Mouse (Mus musculus) embryonic facial prominence, embryonic 11.5 days (tissue): ENCODE measurements around the gene Adam15. TPM values are rescaled to one million over a fixed set of nuclear protein-coding genes. Genes with fewer than 3 reads are reported as not detected.

Experiments
- ATAC-seq: fragments of 200-750 bp; cut with Nextera tagmentation; replicated peaks from 2 replicates; pipeline ENCODE4 v1.8.0; 2017; ENCODE audit warnings: low read depth; ENCODE audit not compliant: insufficient number of reproducible peaks, low FRiP score, low TSS enrichment
- DNase-seq: peaks from one replicate; pipeline ENCODE4 v3.0.0-alpha.2; 2015; ENCODE audit warnings: low spot score
- H3K27ac ChIP-seq: fragments of 300-500 bp; sonication (generic); replicated peaks from 2 replicates; pipeline ENCODE4 v1.5.1; 2014; ENCODE audit warnings: mild to moderate bottlenecking, low read depth, low read length, control low read depth
- H3K27me3 ChIP-seq: fragments of 300-500 bp; sonication (generic); 2 replicates; pipeline ENCODE4 v1.6.1; 2014; ENCODE audit warnings: mild to moderate bottlenecking, low read length, moderate library complexity, mixed read lengths; ENCODE audit not compliant: control insufficient read depth, insufficient read depth
- H3K36me3 ChIP-seq: fragments of 300-500 bp; sonication (generic); replicated peaks from 2 replicates; pipeline ENCODE4 v1.6.1; 2014; ENCODE audit warnings: low read depth, mild to moderate bottlenecking, low read length, moderate library complexity, mixed read lengths; ENCODE audit not compliant: control insufficient read depth, insufficient read depth
- H3K4me1 ChIP-seq: fragments of 300-500 bp; sonication (generic); 2 replicates; pipeline ENCODE4 v1.6.1; 2014; ENCODE audit warnings: low read length, mixed read lengths; ENCODE audit not compliant: control insufficient read depth, insufficient read depth
- H3K4me2 ChIP-seq: fragments of 300-500 bp; sonication (generic); 2 replicates; pipeline ENCODE4 v1.6.1; 2014; ENCODE audit warnings: low read depth, mild to moderate bottlenecking, control low read depth, low read length, moderate library complexity
- H3K4me3 ChIP-seq: fragments of 300-500 bp; sonication (generic); 2 replicates; pipeline ENCODE4 v1.5.1; 2014; ENCODE audit warnings: low read depth, low read length, control low read depth
- H3K9ac ChIP-seq: fragments of 300-500 bp; sonication (generic); replicated peaks from 2 replicates; pipeline ENCODE4 v1.6.1; 2014; ENCODE audit warnings: mild to moderate bottlenecking, control low read depth, low read length
- H3K9me3 ChIP-seq: fragments of 300-500 bp; sonication (generic); replicated peaks from 2 replicates; pipeline ENCODE4 v1.6.1; 2016; ENCODE audit warnings: mild to moderate bottlenecking, low read length, inconsistent platforms, mixed read lengths; ENCODE audit not compliant: control insufficient read depth
- WGBS: fragments of 180-500 bp; shearing (Covaris S2); extraction: QIAGEN DNeasy Blood & Tissue Kit; methylation state at CpG from one replicate; pipeline ENCODE4 v1.1.7; 2014; 5-methylcytosine and 5-hydroxymethylcytosine counted together
- polyA plus RNA-seq: library from polyadenylated mRNA; unstranded; fragments of >200 nt; fragmentation: Nextera tagmentation; extraction: Ambion mirVana; gene quantifications from 2 replicates; pipeline ENCODE4 v1.2.1, GENCODE M21; 2014

Adam15 gene
- polyA plus RNA-seq, 1 experiment from 2014 or later, result 17.8 TPM

GRCm38 (mm10) chr3:89340465-89340864 lies 9.3 kb downstream of the Adam15 start:
- no peak overlapping the region for H3K27ac ChIP-seq
- peak; percentile 92 for DNase-seq
- no peaks in the 10 kb centered on the region for H3K9me3 ChIP-seq
- 2% methylated on average over 11 of the region's 11 CpGs for WGBS
- peak overlapping the region; percentile 48 for H3K9ac ChIP-seq
- no peaks in the 10 kb centered on the region for H3K27me3 ChIP-seq
- no peaks in the 10 kb centered on the region; the same call in 1 of the 2 replicates for H3K36me3 ChIP-seq
- H3K4me1 ChIP-seq, result peaks cover 8% of the 10 kb centered on the region
- H3K4me2 ChIP-seq, result peak overlapping the region; percentile 57
- peak overlapping the region; percentile 19; the same call in 1 of the 2 replicates for H3K4me3 ChIP-seq
- 0 out of 2 replicates have a peak, but pooled peaks have one; percentile 7 for ATAC-seq

DNA sequence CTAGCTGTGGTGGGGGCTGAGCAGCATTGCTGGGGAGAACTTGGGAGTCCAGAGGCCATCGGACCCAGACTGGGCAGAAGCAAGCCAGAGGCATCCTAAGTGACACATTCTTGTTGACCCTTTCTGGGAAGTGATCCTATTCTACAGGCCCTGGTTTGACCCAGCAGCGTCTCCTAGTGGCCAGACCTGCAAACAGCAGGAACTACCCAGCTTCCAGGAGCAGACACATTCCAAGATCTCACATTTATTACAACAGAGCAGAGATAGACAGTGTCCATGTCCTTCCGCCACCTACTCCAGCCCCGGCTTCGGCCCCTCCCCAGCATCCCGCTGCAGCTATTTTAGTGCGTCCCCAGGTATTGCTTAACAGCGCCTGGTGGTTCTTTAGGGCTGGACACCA lies 10.4 kb downstream of the Adam15 start:
- H3K9me3 ChIP-seq, result no peaks in the 10 kb centered on the region
- peaks cover 8% of the 10 kb centered on the region for H3K4me1 ChIP-seq
- no peak overlapping the region for H3K27ac ChIP-seq
- H3K36me3 ChIP-seq, result peaks cover 2% of the 10 kb centered on the region
- no peak overlapping the region for H3K4me3 ChIP-seq
- DNase-seq (peak; percentile 83), ATAC-seq (no peak)
- H3K27me3 ChIP-seq, result no peaks in the 10 kb centered on the region
- WGBS, result 28% methylated on average over 8 of the region's 8 CpGs
- H3K4me2 ChIP-seq, result peak overlapping the region; percentile 17
- no peak overlapping the region for H3K9ac ChIP-seq

DNA sequence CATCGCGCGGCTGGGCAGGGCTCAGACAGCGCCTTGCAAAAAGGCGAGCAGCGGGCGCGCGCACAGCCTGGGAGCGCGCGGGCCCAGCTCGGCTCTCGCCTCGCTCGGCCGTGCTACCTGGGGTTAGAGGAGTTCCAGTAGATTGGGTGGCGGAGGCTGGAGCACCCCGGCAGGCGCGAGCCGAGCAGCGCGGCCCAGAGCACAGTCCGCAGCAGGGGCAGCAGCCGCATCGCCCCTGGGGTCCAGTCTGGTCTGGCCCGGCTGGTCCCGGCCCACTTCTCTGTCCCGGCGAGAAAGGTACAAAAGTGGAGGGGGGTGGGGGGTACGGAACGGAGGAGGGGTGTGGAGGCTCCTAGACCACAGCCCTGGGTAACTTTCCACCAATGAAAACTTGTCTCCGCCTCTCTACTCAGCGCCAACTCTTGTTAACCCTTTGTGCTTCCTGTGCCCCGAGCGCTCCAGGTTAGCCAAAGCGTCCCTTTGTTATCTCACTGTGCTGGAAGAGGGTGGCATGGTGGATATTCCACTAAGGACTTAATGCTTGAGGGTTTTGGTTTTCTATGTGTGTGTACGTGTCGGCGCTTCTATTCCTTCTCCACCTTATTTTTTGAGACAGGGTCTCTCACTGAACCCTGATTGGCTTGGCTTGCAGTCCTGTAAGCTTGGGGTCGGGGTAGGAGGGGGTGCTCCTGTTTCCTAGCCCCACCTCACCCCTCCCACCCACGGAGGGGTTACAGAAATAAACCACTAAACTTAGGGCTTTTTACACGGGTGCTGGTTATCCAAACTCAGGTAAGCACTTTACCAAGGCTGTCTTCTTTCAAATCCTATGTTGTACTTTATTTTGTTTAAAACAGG lies 11.8 kb downstream of the Adam15 start, which contains the start of gene Efna4:
Gene Efna4, minus strand, starts transcription at position 308 of the 858 bp plus-strand sequence.
- H3K4me1 ChIP-seq, result peaks cover 8% of the 10 kb centered on the region
- peak within 1 kb of the TSS; percentile 68 for H3K4me2 ChIP-seq
- WGBS, result under 1% methylated on average over 44 of the region's 44 CpGs
- no peaks in the 10 kb centered on the region for H3K9me3 ChIP-seq
- ATAC-seq (peak; percentile 88), DNase-seq (peak; percentile 89)
- H3K4me3 ChIP-seq, result peak within 1 kb of the TSS; percentile 92
- H3K36me3 ChIP-seq, result peaks cover 11% of the 10 kb centered on the region
- peak within 1 kb of the TSS; percentile 97 for H3K9ac ChIP-seq
- peak within 1 kb of the TSS; percentile 92 for H3K27ac ChIP-seq
- H3K27me3 ChIP-seq, result no peaks in the 10 kb centered on the region

DNA sequence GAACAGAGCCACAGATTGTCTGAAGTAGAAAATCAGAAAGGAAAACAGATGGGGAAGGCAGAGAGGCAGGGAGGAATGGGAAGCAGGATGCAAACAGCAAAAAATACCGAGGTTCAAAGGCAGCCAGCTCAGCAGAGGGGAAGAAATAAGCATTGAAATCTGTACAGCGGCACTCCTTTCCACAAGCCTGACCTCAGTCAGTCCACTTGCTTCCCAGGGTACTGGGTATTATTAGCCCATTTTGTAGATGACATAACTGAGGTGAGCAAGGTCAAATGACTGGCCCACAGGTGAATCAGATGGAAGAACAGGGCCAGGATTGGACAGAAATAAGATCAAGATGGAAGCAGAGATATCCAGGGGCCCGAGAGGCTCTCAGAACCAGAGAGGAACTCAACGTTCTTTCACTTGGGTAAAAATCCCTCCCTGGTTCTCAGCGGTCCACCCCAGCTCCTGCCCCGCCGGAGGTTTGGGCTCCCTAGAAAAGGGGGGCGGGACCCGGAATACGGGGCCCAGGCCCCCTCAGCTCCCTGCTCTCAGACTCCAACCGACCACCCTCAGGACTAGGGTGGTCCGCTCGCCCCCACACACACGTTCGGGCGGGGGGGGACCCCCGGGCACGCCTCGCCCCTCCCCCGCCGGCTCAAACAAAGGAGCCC lies 12.6 kb downstream of the Adam15 start:
- H3K9me3 ChIP-seq, result no peaks in the 10 kb centered on the region
- no peaks in the 10 kb centered on the region for H3K27me3 ChIP-seq
- H3K4me2 ChIP-seq, result peak overlapping the region; percentile 68
- H3K4me1 ChIP-seq, result peaks cover 8% of the 10 kb centered on the region
- WGBS, result 0% methylated on average over 21 of the region's 21 CpGs
- DNase-seq, result peak; percentile 63
- H3K9ac ChIP-seq, result peak overlapping the region; percentile 97
- H3K4me3 ChIP-seq, result peak overlapping the region; percentile 92
- H3K27ac ChIP-seq, result peak overlapping the region; percentile 92
- H3K36me3 ChIP-seq, result peaks cover 11% of the 10 kb centered on the region
- ATAC-seq, result no peak

- Histone ChIP-seq H3K4me2 (peak overlapping the region; percentile 68), H3K36me3 (peaks cover 11% of the 10 kb centered on the region), H3K27ac (0 out of 2 replicates have a peak overlapping the region, but pooled peaks have one; percentile 92), H3K9me3 (no peaks in the 10 kb centered on the region), H3K4me1 (peaks cover 8% of the 10 kb centered on the region), H3K4me3 (peak overlapping the region; percentile 92), H3K27me3 (no peaks in the 10 kb centered on the region), H3K9ac (peak overlapping the region; percentile 97)
- WGBS, result 9% methylated on average over 6 of the region's 6 CpGs
- ATAC-seq (no peak), DNase-seq (no peak)
Observed at GRCm38 (mm10) chr3:89336529-89336928, 13.3 kb downstream of the Adam15 start.

- no peak overlapping the region for H3K27ac ChIP-seq
- no peak overlapping the region for H3K4me3 ChIP-seq
- H3K9ac ChIP-seq, result no peak overlapping the region
- no peak overlapping the region for H3K4me2 ChIP-seq
- no peaks in the 10 kb centered on the region for H3K27me3 ChIP-seq
- no peaks in the 10 kb centered on the region for H3K9me3 ChIP-seq
- WGBS, result 82% methylated on average over 11 of the region's 11 CpGs
- no peak for ATAC-seq
- DNase-seq, result no peak
- H3K4me1 ChIP-seq, result peaks cover 3% of the 10 kb centered on the region
- peaks cover 11% of the 10 kb centered on the region for H3K36me3 ChIP-seq
Observed at GRCm38 (mm10) chr3:89333053-89333452, 16.7 kb downstream of the Adam15 start.

DNA sequence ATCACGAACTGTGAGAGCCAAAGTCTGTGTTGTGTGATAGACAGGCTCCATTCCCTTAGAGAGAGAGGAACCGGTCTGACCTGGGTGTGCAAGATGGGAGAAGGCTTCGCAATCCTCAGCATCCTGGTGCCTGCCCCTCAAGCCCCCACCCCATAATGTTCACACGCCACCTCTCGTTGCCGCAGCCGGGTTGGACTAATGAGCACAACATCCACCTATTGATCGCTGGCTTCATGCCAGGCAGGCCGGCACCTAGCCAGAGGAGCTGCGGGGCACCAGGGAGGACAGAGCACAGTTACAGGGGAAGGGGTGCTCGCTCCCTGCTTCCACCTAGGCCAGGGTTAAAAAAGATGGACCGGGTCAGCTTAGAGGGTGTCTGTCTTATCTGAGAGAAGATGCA lies 17.3 kb downstream of the Adam15 start:
- DNase-seq (no peak), ATAC-seq (no peak)
- Histone ChIP-seq H3K4me2 (no peak overlapping the region), H3K9me3 (no peaks in the 10 kb centered on the region), H3K9ac (no peak overlapping the region), H3K27me3 (no peaks in the 10 kb centered on the region), H3K4me3 (no peak overlapping the region), H3K27ac (no peak overlapping the region), H3K36me3 (peaks cover 11% of the 10 kb centered on the region), H3K4me1 (peaks cover 4% of the 10 kb centered on the region)
- 58% methylated on average over 12 of the region's 12 CpGs for WGBS

- peaks cover 11% of the 10 kb centered on the region for H3K36me3 ChIP-seq
- no peak overlapping the region for H3K27ac ChIP-seq
- no peaks in the 10 kb centered on the region for H3K9me3 ChIP-seq
- H3K4me2 ChIP-seq, result no peak overlapping the region
- no peak for ATAC-seq
- no peak overlapping the region for H3K4me3 ChIP-seq
- H3K9ac ChIP-seq, result no peak overlapping the region
- peaks cover 6% of the 10 kb centered on the region for H3K4me1 ChIP-seq
- 37% methylated on average over 10 of the region's 10 CpGs for WGBS
- peak; percentile 34 for DNase-seq
- H3K27me3 ChIP-seq, result no peaks in the 10 kb centered on the region
Observed at GRCm38 (mm10) chr3:89332013-89332412, 17.8 kb downstream of the Adam15 start.
